Mouse (Mus musculus): ENCODE results near the gene Tsc22d2. TPM values are rescaled to one million over a fixed set of nuclear protein-coding genes. Genes with fewer than 3 reads are reported as not detected.

Gene Tsc22d2
- polyA plus RNA-seq, 1 experiment from 2014 or later: 10.6 TPM

- Histone ChIP-seq H3K9me3 (ENCODE audit: control insufficient read depth, low read length) (no peaks in the 10 kb centered on the region), H3K27me3 (replicated peaks; ENCODE audit: control insufficient read depth, insufficient read depth, low read length) (no peaks in the 10 kb centered on the region), H3K36me3 (ENCODE audit: control insufficient read depth, insufficient read depth, low read length) (no peaks in the 10 kb centered on the region), H3K9ac (ENCODE audit: low read depth, low read length) (no peak overlapping the region), H3K4me2 (no peak overlapping the region), H3K27ac (ENCODE audit: low read depth, low read length) (no peak overlapping the region), H3K4me3 (ENCODE audit: low read depth, low read length) (no peak overlapping the region), H3K4me1 (replicated peaks; ENCODE audit: control insufficient read depth, insufficient read depth, low read length) (no peaks in the 10 kb centered on the region)
- ATAC-seq (replicated peaks; ENCODE audit: low FRiP score): no peak
- no peak for DNase-seq (ENCODE audit: low spot score)
- WGBS: 76% methylated on average over 7 of the region's 7 CpGs
These were observed 76.3 kb downstream of the Tsc22d2 start for GRCm38 (mm10) chr3:58490787-58491186.

GRCm38 (mm10) chr3:58493621-58494020 lies 79.1 kb downstream of the Tsc22d2 start:
- Histone ChIP-seq H3K9ac (ENCODE audit: low read depth, low read length) (no peak overlapping the region), H3K4me2 (no peak overlapping the region), H3K9me3 (ENCODE audit: control insufficient read depth, low read length) (no peaks in the 10 kb centered on the region), H3K4me1 (replicated peaks; ENCODE audit: control insufficient read depth, insufficient read depth, low read length) (no peaks in the 10 kb centered on the region), H3K36me3 (ENCODE audit: control insufficient read depth, insufficient read depth, low read length) (no peaks in the 10 kb centered on the region), H3K27ac (ENCODE audit: low read depth, low read length) (no peak overlapping the region), H3K27me3 (replicated peaks; ENCODE audit: control insufficient read depth, insufficient read depth, low read length) (no peaks in the 10 kb centered on the region), H3K4me3 (ENCODE audit: low read depth, low read length) (no peak overlapping the region)
- DNase-seq (ENCODE audit: low spot score) (no peak), ATAC-seq (replicated peaks; ENCODE audit: low FRiP score) (no peak)
- 77% methylated on average over 4 of the region's 4 CpGs for WGBS

DNA sequence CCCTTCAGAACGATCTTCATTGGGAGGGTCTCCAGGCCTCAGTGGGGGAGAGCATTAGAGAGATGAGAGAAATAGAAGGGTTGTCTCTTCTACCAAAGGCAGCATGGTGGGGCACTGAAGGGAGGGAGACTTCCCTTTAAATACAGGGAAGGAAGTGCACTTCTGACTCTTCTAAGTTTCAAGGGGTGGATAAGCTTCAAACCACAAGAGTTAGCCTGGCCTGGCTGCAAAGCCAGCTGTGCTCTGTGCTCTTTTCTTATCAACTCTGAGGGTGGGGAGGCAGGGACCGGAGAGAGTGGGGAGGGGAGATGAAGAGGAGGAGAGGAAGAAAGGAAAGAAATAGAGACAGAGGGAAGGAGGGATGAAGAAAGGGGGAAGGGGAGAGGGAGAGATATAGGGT lies 87.4 kb downstream of the Tsc22d2 start:
- Histone ChIP-seq H3K36me3 (ENCODE audit: control insufficient read depth, insufficient read depth, low read length) (no peaks in the 10 kb centered on the region), H3K4me3 (ENCODE audit: low read depth, low read length) (no peak overlapping the region), H3K9ac (ENCODE audit: low read depth, low read length) (no peak overlapping the region; the same call in 1 of the 2 replicates), H3K9me3 (ENCODE audit: control insufficient read depth, low read length) (no peaks in the 10 kb centered on the region), H3K27me3 (replicated peaks; ENCODE audit: control insufficient read depth, insufficient read depth, low read length) (no peaks in the 10 kb centered on the region), H3K27ac (ENCODE audit: low read depth, low read length) (no peak overlapping the region), H3K4me1 (replicated peaks; ENCODE audit: control insufficient read depth, insufficient read depth, low read length) (0 out of 2 replicates have a peak, but pooled peaks cover 4% of the 10 kb centered on the region), H3K4me2 (0 out of 2 replicates have a peak overlapping the region, but pooled peaks have one; percentile 10)
- peak; percentile 61 for ATAC-seq (replicated peaks; ENCODE audit: low FRiP score)
- WGBS: 23% methylated on average over 2 of the region's 2 CpGs
- no peak for DNase-seq (ENCODE audit: low spot score)

DNA sequence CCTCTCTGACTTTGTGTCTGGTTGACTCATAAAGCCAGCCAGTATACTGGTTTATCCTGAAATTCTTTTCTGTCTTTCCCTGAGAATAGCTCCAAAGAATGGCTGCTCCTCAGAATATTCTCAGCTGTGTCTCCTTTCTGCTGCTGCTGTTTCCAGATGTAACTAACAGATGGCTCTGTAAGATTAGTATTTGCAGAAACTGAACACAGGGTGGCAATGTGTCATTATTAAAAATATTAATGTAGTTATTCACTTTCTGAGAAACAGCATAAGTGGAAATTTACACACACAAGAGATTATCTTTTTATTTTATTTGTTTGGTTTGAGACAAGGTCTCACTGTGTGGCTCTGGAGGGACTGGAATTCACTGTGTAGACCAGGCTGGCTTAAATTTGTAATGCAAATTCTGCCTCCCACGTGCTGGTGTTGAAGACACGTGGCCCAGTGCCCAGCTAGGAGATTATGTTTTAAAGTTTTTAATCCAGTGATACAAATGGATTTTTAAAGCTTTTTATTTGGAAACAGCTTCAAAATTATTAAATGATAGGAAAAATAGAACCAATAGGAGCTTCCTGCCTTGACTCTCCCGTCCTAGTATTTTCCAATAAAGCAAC lies 89.3 kb downstream of the Tsc22d2 start:
- 71% methylated on average over 3 of the region's 3 CpGs for WGBS
- Histone ChIP-seq H3K4me2 (no peak overlapping the region), H3K27ac (ENCODE audit: low read depth, low read length) (no peak overlapping the region), H3K36me3 (ENCODE audit: control insufficient read depth, insufficient read depth, low read length) (no peaks in the 10 kb centered on the region), H3K9ac (ENCODE audit: low read depth, low read length) (no peak overlapping the region), H3K4me3 (ENCODE audit: low read depth, low read length) (no peak overlapping the region), H3K27me3 (replicated peaks; ENCODE audit: control insufficient read depth, insufficient read depth, low read length) (no peaks in the 10 kb centered on the region), H3K9me3 (ENCODE audit: control insufficient read depth, low read length) (no peaks in the 10 kb centered on the region), H3K4me1 (replicated peaks; ENCODE audit: control insufficient read depth, insufficient read depth, low read length) (0 out of 2 replicates have a peak, but pooled peaks cover 4% of the 10 kb centered on the region)
- DNase-seq (ENCODE audit: low spot score): no peak
- ATAC-seq (replicated peaks; ENCODE audit: low FRiP score): no peak

GRCm38 (mm10) chr3:58504676-58505075 lies 90.2 kb downstream of the Tsc22d2 start:
- Histone ChIP-seq H3K9me3 (ENCODE audit: control insufficient read depth, low read length) (no peaks in the 10 kb centered on the region), H3K27ac (ENCODE audit: low read depth, low read length) (no peak overlapping the region), H3K36me3 (ENCODE audit: control insufficient read depth, insufficient read depth, low read length) (no peaks in the 10 kb centered on the region), H3K4me2 (no peak overlapping the region), H3K9ac (ENCODE audit: low read depth, low read length) (no peak overlapping the region), H3K4me1 (replicated peaks; ENCODE audit: control insufficient read depth, insufficient read depth, low read length) (0 out of 2 replicates have a peak, but pooled peaks cover 4% of the 10 kb centered on the region), H3K27me3 (replicated peaks; ENCODE audit: control insufficient read depth, insufficient read depth, low read length) (no peaks in the 10 kb centered on the region), H3K4me3 (ENCODE audit: low read depth, low read length) (no peak overlapping the region)
- DNase-seq (ENCODE audit: low spot score) (no peak), ATAC-seq (replicated peaks; ENCODE audit: low FRiP score) (no peak)

- Histone ChIP-seq H3K4me1 (replicated peaks; ENCODE audit: control insufficient read depth, insufficient read depth, low read length) (0 out of 2 replicates have a peak, but pooled peaks cover 4% of the 10 kb centered on the region), H3K27ac (ENCODE audit: low read depth, low read length) (no peak overlapping the region), H3K4me3 (ENCODE audit: low read depth, low read length) (no peak overlapping the region), H3K27me3 (replicated peaks; ENCODE audit: control insufficient read depth, insufficient read depth, low read length) (no peaks in the 10 kb centered on the region), H3K9me3 (ENCODE audit: control insufficient read depth, low read length) (no peaks in the 10 kb centered on the region), H3K9ac (ENCODE audit: low read depth, low read length) (no peak overlapping the region), H3K4me2 (no peak overlapping the region), H3K36me3 (ENCODE audit: control insufficient read depth, insufficient read depth, low read length) (no peaks in the 10 kb centered on the region)
- ATAC-seq (replicated peaks; ENCODE audit: low FRiP score): no peak
- WGBS: 56% methylated on average over 7 of the region's 7 CpGs
- no peak for DNase-seq (ENCODE audit: low spot score)
These were observed 93.7 kb downstream of the Tsc22d2 start for GRCm38 (mm10) chr3:58508020-58508750.

GRCm38 (mm10) chr3:58511581-58511980 lies 97.1 kb downstream of the Tsc22d2 start:
- no peak overlapping the region for H3K4me2 ChIP-seq
- no peaks in the 10 kb centered on the region for H3K36me3 ChIP-seq (ENCODE audit: control insufficient read depth, insufficient read depth, low read length)
- DNase-seq (ENCODE audit: low spot score): no peak
- H3K27ac ChIP-seq (ENCODE audit: low read depth, low read length): no peak overlapping the region
- no peaks in the 10 kb centered on the region for H3K9me3 ChIP-seq (ENCODE audit: control insufficient read depth, low read length)
- H3K4me3 ChIP-seq (ENCODE audit: low read depth, low read length): no peak overlapping the region
- no peak overlapping the region for H3K9ac ChIP-seq (ENCODE audit: low read depth, low read length)
- no peaks in the 10 kb centered on the region for H3K4me1 ChIP-seq (replicated peaks; ENCODE audit: control insufficient read depth, insufficient read depth, low read length)
- no peak for ATAC-seq (replicated peaks; ENCODE audit: low FRiP score)
- H3K27me3 ChIP-seq (replicated peaks; ENCODE audit: control insufficient read depth, insufficient read depth, low read length): no peaks in the 10 kb centered on the region

DNA sequence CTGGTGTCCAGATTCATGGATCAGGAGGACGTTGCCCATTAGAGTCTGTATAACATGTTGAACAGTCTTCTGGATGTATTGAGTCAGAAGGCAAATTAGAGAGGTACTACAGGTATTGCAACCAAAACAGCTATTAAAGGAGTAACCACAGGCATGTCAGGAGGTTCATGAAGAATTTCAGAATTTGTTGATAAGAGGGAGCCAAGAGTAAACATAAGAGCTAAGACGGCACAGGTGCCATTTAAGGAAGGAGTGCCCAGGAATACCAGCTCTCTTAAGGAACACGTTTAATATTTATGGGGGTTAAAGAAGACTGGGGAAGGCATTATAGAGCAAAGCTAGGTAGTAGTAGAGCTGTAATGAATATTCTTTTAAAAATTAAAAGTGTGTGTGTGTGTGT lies 98.2 kb downstream of the Tsc22d2 start:
- Histone ChIP-seq H3K4me1 (replicated peaks; ENCODE audit: control insufficient read depth, insufficient read depth, low read length) (no peaks in the 10 kb centered on the region), H3K4me3 (ENCODE audit: low read depth, low read length) (no peak overlapping the region), H3K9me3 (ENCODE audit: control insufficient read depth, low read length) (no peaks in the 10 kb centered on the region), H3K27ac (ENCODE audit: low read depth, low read length) (no peak overlapping the region), H3K4me2 (no peak overlapping the region), H3K9ac (ENCODE audit: low read depth, low read length) (no peak overlapping the region), H3K27me3 (replicated peaks; ENCODE audit: control insufficient read depth, insufficient read depth, low read length) (no peaks in the 10 kb centered on the region), H3K36me3 (ENCODE audit: control insufficient read depth, insufficient read depth, low read length) (no peaks in the 10 kb centered on the region)
- ATAC-seq (replicated peaks; ENCODE audit: low FRiP score) (no peak), DNase-seq (ENCODE audit: low spot score) (no peak)
- 79% methylated on average over 3 of the region's 3 CpGs for WGBS

GRCm38 (mm10) chr3:58513483-58513882 lies 99.0 kb downstream of the Tsc22d2 start:
- H3K27ac ChIP-seq (ENCODE audit: low read depth, low read length): no peak overlapping the region
- 82% methylated on average over 4 of the region's 4 CpGs for WGBS
- H3K4me3 ChIP-seq (ENCODE audit: low read depth, low read length): no peak overlapping the region
- no peaks in the 10 kb centered on the region for H3K27me3 ChIP-seq (replicated peaks; ENCODE audit: control insufficient read depth, insufficient read depth, low read length)
- ATAC-seq (replicated peaks; ENCODE audit: low FRiP score) (no peak), DNase-seq (ENCODE audit: low spot score) (no peak)
- no peak overlapping the region for H3K9ac ChIP-seq (ENCODE audit: low read depth, low read length)
- H3K36me3 ChIP-seq (ENCODE audit: control insufficient read depth, insufficient read depth, low read length): no peaks in the 10 kb centered on the region
- H3K9me3 ChIP-seq (ENCODE audit: control insufficient read depth, low read length): no peaks in the 10 kb centered on the region
- no peak overlapping the region for H3K4me2 ChIP-seq
- H3K4me1 ChIP-seq (replicated peaks; ENCODE audit: control insufficient read depth, insufficient read depth, low read length): no peaks in the 10 kb centered on the region

Measured in liver, embryonic 11.5 days (tissue).